Mouse (Mus musculus): Measurements from ENCODE around the gene Epn2. TPM values are rescaled to one million over a fixed set of nuclear protein-coding genes. Genes with fewer than 3 reads are reported as not detected.

Gene Epn2
- polyA plus RNA-seq, 1 experiment from 2014 or later, result 5.2 TPM

DNA sequence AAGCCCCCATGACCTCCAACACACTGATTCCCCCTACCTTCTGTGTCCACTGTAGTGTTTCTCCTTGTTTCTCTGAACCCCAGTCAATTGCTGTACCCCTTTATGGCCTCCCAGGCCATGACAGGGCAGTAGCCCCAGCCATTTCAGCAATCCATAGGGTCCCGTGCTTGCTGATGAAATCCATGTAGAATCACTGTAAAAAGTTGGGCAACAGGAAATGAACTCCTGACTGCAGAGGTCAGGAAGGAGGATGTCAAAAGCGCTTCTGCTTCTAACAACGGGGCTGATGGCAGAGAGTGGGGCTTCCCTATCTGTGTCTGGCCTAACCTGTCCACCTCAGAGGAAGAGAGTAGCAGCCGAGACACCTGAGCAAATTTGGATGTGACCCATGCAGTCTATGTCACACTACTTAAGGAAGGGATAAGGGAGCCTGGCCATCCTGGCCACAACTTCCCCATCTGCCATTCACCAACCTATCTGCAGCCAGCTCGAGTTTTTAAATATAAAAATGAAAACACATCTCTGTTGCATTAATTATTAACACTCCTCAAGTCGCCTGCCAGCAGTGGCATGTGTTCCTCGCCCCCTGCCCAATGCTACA is 110.1 kb downstream of the Epn2 start:
- Histone ChIP-seq H3K9ac (no peak overlapping the region), H3K9me3 (replicated peaks) (no peaks in the 10 kb centered on the region), H3K4me3 (no peak overlapping the region), H3K27ac (no peak overlapping the region), H3K4me2 (no peak overlapping the region), H3K36me3 (no peaks in the 10 kb centered on the region), H3K27me3 (replicated peaks) (no peaks in the 10 kb centered on the region), H3K4me1 (no peaks in the 10 kb centered on the region)
- WGBS (ENCODE audit: insufficient replicate concordance), result 32% methylated on average over 7 of the region's 7 CpGs
- no peak for ATAC-seq

DNA sequence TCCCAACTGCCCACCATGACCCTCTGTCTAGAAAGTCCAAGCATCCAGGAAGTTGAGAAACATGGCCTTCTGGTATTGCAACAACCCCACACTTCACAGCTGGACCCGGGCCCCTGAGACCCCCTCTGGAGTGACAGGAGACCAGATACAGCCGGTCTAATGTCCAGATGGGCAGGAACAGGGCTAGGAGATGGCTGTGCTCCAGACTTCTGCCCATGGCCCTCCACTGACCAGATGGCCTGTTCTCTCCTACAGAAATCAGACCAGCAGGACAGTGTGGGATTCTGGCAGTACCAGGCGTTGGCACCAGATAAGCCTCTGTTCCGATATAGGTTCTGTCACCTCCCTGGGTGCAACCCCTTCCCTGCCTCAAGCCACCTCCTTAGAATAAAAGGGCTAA is 111.0 kb downstream of the Epn2 start:
- no peaks in the 10 kb centered on the region for H3K4me1 ChIP-seq
- no peak for ATAC-seq
- H3K4me3 ChIP-seq, result no peak overlapping the region
- no peaks in the 10 kb centered on the region for H3K36me3 ChIP-seq
- no peaks in the 10 kb centered on the region for H3K27me3 ChIP-seq (replicated peaks)
- H3K9me3 ChIP-seq (replicated peaks), result no peaks in the 10 kb centered on the region
- no peak overlapping the region for H3K9ac ChIP-seq
- WGBS (ENCODE audit: insufficient replicate concordance), result 59% methylated on average over 4 of the region's 4 CpGs
- no peak overlapping the region for H3K27ac ChIP-seq
- no peak overlapping the region for H3K4me2 ChIP-seq

Other genes with a start within 250 kb of the Epn2 start
- 0.12 TPM in 1 of 2 replicates, not detected in the other for gene Slc47a2, start 236.8 kb downstream of the Epn2 start, polyA plus RNA-seq (2016; fragmentation: Nextera tagmentation; extraction: Ambion mirVana)
- 2.5 TPM in 2 replicates for gene Slc47a1, start 201.3 kb downstream of the Epn2 start, polyA plus RNA-seq (2016; fragmentation: Nextera tagmentation; extraction: Ambion mirVana)
- 0.13 and 0.14 TPM in 2 replicates for gene Rnf112, start 125.6 kb downstream of the Epn2 start, polyA plus RNA-seq (2016; fragmentation: Nextera tagmentation; extraction: Ambion mirVana)
- gene Mfap4, start 94.3 kb downstream of the Epn2 start, polyA plus RNA-seq (2016; fragmentation: Nextera tagmentation; extraction: Ambion mirVana), result 11.0 and 16.3 TPM in 2 replicates
- 12.9 and 14.8 TPM in 2 replicates for gene Mapk7, start 85.3 kb downstream of the Epn2 start, polyA plus RNA-seq (2016; fragmentation: Nextera tagmentation; extraction: Ambion mirVana)
- gene B9d1, start 74.5 kb downstream of the Epn2 start, polyA plus RNA-seq (2016; fragmentation: Nextera tagmentation; extraction: Ambion mirVana), result 4.8 TPM in 2 replicates
- 6.4 and 8.8 TPM in 2 replicates for gene Grap, start 73.6 kb upstream of the Epn2 start, polyA plus RNA-seq (2016; fragmentation: Nextera tagmentation; extraction: Ambion mirVana)
- gene Fam83g, start 104.4 kb upstream of the Epn2 start, polyA plus RNA-seq (2016; fragmentation: Nextera tagmentation; extraction: Ambion mirVana), result 8.2 and 8.5 TPM in 2 replicates
- gene Slc5a10, start 141.1 kb upstream of the Epn2 start, polyA plus RNA-seq (2016; fragmentation: Nextera tagmentation; extraction: Ambion mirVana), result not detected in 2 replicates
- 10.9 and 12.1 TPM in 2 replicates for gene Prpsap2, start 182.4 kb upstream of the Epn2 start, polyA plus RNA-seq (2016; fragmentation: Nextera tagmentation; extraction: Ambion mirVana)

Measured in liver, embryonic 12.5 days (tissue).